Mouse (Mus musculus) monocyte, adult 5-6 weeks (primary cell): Measurements from ENCODE around the gene Mrpl35. TPM values are rescaled to one million over a fixed set of nuclear protein-coding genes. Genes with fewer than 3 reads are reported as not detected.
A peak's percentile ranks its signal among the peaks of the same experiment; 100 is the strongest.
"Not testable (repeated sequence)": the region's sequence is repeated elsewhere in the genome, so short reads cannot be mapped to it uniquely, and the experiment has no call there.

Experiments used
- ATAC-seq: fragments of 153-309, 156-312 bp; replicated peaks from 2 replicates; pipeline ENCODE4 v1.8.0; 2017; ENCODE audit warnings: mild to moderate bottlenecking; ENCODE audit not compliant: low TSS enrichment, insufficient number of reproducible peaks, severe bottlenecking, poor library complexity, low FRiP score
- total RNA-seq: library from RNA; stranded (forward); fragments of 200-1000, 200-491, 200-594 nt; gene quantifications from 3 replicates; pipeline ENCODE4 v1.2.3, GENCODE M21; 2017

Mrpl35 gene
- total RNA-seq = 9.6 to 29.0 TPM (median 17.5 TPM) in 3 replicates

DNA sequence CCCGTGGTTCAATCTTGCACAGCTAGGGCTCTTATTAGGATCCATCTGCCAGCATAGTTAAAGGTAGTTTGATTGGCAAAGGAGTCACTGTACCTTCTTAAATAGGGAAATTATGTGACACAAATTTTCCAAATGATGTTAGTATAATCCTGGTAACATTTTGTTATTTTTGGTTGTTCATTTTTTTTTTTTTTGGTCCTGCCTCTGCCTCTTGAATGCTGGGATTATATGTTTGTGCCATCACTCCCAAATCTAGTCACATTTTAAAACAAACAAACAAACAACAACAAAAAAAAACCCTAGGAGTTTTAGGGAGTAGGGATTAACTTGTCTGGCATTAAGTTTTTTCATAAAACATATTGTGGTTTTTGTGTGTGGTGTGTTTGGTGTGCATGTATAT, at the start of gene Mrpl35:
Gene Mrpl35 (minus strand): TSS at position 101 of the 400 bp plus-strand sequence.
- ATAC-seq = no peak

DNA sequence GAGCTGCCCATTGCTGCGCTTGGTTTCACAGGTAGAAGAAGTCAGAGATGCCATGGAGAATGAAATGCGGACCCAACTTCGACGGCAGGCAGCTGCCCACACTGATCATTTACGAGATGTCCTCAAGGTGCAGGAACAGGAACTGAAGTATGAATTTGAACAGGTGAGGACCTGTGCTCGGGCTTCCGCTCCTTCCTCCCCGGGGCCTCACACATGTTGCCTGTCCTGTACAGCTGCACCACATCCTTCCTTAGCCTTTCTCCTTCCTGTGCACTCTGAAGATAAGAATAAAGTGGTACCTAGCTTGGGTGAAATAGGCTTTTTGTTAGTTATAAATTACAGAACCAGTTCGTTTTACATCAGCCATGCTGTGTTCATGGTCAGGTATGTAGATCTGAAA, 44.6 kb upstream of the Mrpl35 start:
- ATAC-seq = no peak

DNA sequence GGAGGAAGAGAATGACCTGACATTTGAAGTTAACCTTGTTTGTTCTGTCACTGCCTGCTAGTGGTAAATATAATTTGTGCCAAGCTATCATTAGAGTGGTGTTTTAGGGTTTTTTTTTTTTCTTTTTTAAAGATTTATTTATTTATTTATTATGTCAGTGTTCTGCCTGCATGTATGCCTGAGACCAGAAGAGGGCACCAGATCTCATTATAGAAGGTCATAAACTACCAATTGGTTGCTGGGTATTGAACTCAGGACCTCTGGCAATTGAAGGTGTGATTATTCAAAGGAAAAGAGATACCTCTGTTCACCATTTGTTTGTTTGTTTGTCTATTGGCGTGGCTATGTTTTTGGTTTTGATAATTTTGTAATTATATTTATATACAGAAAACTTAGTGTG, 42.0 kb upstream of the Mrpl35 start:
- no peak for ATAC-seq

DNA sequence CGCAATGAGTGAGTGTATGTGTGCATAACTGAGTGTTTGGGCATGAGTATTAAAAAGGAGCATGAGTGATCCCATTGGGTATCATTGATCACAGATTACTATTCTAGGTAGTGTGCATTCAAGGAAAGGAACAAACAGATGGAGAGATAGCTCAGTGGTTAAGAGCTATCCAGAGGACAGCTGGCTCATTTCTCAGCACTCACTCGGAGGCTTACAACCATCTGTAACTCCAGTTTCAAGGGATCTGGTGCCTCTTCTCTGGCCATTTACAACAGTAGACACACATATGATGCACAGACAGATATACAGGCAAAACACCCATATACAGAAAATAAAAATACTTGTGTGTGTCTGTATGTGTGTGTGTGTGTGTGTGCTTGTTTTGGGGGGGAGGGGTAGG, 41.0 kb upstream of the Mrpl35 start:
- ATAC-seq = no peak

DNA sequence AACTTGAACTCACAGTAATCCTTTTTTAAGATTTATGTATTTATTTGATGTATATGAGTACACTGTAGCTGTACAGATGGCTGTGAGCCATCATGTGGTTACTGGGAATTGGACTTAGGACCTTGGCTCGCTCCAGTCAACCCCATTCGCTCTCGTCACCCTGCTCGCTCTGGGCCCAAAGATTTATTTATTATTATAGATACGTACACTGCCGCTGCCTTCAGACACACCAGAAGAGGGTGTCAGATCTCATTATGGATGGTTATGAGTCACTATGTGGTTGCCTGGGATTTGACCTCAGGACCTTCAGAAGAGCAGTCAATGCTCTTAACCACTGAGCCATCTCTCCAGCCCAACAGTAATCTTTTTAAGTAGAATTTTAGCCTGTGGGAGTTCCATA, 20.1 kb upstream of the Mrpl35 start:
- ATAC-seq = not testable (repeated sequence)

DNA sequence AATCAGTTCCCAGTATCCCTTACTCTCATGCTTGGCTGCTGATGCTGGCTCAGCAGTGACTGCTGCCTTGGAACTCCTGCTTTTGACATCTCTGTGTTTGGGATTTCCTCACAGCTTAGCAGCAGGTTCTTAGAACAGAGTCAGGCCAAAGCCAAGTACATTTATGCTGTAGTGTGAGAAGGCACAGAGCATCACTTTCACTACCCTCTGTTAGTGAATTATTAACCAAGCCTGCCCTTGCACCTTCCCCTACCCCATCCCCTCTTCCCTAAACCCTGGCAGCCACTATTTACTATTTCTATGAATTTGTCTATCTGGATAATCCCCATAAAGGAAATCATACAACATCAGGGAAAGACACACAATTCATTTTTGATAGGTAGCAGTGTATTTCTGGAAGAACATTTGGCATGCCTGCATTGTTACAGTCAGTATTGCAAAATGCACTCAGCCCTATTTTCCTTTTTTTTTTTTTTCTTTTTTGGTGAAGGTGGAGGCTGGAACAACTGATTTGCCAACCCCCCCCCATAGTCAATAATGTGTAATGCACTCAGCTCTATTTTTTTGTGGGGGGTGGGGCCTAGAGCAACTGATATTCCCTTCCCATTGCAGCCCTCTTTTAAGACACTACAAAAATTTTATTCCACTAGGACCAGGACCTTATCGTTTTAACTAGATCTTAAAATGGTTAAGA, 14.0 kb upstream of the Mrpl35 start:
- no peak for ATAC-seq

DNA sequence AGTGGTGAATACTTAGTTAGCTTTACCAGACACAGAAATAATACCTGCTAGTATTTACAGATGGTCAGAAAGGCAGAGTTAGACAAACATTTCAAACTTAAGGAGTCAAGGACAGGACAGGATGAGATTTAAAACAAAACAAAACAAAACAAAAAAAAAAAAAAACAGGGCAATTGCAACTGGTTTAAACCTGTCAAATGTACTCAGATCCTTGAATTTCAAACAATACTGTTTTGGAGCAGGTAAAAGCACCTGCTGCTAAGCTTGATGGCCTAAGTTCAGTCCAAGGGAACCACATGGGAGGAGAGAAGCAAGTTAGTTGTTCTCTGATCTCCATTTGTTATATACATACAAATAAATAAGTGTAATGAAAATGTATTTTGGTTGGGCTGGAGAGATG, 13.0 kb upstream of the Mrpl35 start:
- no peak for ATAC-seq

DNA sequence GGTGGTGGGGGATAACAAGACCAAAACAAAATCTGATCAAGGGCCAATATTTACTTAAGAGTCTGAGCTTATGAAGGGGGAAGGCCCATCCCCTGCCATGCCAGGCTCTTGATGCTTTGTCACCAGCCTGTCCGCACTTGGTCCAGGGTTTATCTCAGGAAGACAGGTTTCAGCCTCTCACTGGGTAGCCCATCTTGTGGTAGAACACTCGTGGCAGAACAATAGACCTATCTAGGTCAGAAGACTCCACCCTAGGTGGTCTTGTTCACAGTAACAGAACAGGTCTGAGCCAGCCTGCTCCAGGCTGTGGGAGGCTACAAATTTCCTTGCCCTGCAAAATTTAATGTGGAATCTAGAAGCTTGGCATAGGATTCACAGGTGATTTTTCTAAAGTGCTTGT, 10.0 kb upstream of the Mrpl35 start:
- ATAC-seq = no peak

DNA sequence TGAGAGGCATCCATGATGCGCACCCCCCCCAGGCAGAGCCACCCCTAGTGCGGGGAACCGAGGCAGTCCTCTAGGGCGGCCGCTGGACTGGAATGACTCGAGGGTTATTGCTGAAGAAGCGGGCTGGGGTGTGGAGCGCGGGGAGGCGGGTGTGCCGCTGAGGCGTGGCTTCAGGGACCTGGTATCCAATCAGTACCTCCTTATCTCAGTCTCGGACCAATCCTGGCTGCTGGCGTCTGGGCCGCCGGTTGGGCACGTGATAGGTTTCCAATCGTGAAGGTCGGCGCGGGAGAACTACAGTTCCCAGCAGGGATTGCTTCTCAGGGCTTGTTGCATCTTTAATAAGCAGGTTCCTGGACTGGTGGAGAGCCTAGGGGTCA, 4.8 kb upstream of the Mrpl35 start:
- peak; percentile 95 for ATAC-seq

DNA sequence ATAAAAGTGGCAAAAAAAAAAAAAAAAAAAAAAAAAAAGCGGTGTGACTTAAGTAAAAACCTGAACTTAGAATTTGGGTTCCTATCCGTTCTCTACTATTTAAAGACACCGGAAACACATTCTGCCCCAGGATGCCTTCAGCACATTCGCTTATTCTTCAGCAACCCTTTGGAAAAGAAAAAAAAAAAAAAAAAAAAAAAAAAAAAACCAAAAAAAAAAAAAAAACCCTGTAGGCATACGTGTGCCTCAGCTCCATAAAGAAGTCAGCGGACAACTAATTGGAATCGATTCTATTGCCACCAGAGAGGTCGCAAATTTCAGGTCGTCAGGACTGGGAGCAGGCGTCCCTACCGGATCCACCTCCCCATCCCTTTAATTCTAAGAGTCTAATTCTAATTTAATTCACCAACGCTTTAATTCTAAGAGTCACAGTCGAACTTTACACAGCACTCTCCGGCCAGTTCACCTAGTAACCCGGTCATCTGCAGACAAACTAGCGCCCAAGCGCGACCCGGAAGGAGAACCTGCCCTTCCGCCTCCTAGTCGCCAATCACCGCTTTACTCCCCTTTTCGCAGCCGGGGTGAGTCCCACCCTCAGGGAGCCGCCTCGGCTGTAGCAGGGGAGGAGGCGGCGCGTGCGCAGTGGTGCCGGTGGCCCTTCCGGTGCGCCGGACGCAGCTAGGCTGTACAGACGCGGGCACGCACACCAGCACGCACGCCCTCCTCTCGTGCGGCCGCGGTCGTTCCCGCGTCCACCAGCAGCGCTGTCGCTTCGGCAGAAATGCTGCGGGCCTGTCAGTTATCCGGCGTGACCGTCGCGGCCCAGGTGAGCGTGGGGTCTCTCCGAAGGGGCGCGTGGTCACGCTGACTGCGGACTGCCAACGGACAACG, 4.2 kb upstream of the Mrpl35 start, which contains the start of gene Immt:
Gene Immt (plus strand): TSS at position 642 of the 891 bp plus-strand sequence.
- ATAC-seq = peak; percentile 94

DNA sequence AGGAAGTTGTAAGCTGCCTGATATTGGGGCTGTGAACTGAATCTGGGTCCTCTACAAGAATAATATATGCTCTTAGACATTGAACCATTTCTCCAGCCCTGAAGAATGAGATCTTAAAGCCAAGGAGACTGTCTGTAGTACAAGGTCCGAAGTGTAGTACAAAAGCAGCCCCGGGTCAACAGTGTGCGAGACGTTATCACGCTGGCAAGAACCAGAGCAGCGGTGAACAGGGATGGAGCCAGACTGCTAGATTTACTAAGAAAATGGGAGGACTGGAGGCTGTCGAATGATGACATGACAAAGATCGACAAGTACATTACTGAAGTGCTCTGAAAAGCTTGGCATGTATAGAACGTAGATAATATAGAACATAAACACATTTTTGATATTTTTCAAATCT, 3.0 kb upstream of the Mrpl35 start:
- no peak for ATAC-seq

DNA sequence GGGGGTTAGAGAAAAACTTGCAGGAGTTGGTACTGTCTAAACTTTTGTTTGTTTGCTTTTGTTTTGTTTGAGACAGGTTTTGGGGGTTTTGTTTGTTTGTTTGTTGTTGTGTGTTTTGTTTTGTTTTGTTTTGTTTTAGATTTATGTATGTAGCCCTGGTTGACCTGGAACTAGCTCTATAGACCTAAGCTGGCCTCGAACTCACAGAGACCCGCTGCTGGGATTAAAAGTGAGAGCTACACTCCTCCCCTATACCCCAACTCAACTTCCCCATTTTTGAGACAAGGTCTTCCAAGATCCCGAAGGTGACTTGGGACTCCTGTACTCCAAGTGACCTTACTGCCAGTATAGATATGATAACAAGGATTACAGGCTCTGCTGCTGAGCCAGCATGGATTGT, 2.8 kb downstream of the Mrpl35 start:
- no peak for ATAC-seq

DNA sequence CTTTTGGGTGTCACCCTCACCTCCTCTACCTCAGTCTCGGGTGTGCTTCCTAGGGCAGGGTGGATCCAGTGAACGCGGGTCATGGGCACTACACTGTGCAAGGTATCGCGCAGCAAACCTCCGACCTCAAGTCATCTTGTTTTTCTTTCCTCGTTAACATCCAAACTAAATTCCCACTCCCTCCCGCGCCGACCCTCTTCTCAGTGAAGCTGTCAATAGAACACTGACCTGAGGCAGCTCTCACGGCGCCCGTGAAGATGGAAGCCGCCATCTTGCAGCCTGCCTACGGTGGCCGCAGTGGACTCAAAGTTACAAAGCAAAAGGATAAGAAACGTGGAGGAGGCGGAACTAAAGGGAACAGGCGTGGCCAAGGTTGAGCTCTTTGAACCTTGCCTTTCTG, 3.3 kb downstream of the Mrpl35 start:
- peak; percentile 99 for ATAC-seq

DNA sequence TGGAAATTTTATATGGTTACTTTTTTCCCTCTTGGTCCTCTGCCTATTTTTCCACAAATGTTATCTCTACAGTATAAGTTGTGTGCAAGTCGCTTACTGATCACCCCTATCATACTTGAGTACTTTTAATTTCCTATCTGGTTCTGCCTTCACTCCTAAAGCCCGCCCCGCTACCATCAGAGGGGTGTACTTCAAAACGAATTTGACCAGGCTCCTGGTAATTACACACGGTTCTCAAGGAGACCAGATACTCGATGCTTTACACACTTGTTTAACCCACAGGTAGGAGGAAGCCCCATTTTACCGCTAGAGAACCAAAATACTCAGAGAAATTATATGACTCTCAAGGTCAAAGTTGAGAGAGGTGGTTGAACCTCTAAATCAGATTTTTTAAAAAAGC, 3.7 kb downstream of the Mrpl35 start:
- no peak for ATAC-seq

DNA sequence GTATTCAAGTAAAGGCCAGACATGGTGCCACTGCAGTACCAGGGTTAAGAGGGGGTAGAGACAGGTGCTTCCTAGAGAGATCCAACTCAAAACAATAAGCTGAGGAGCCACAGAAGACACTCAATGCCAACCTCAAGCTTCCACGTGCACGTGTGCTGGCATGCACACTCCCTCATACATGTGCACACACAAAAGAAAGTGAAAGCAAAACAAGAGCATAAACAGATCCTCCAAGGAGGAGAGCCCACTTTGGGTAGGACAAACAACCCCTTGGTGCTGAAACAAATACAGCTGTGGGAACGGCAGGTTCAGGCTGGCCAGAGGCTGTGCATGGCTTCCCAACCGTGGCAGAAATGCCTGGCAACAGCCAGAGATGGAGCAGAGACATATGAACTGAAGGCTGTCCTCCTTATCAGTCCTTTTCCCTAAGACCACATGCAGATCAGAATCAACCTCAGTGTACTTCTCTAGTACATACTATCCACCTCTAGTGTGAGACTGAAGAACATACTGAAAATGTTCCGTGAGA, 6.9 kb downstream of the Mrpl35 start:
- no peak for ATAC-seq

DNA sequence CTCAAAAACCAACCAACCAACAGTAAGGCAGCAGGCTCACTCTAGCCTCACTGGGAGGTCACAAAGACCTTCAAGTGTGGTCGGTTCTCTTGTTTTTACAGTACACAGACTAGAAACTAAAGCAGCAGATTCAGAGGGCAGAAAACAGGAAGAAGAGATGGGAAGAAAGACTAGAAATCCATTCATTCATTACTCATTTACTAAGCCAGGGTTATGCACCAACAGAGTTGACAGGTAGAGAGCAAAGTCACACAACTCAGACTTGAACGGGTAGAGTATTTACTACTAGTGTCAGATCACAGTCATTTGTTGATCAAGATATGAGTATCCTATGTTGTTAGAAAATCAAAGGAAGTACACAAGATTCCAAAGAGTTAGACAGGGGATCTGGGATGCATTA, 13.9 kb downstream of the Mrpl35 start:
- no peak for ATAC-seq

DNA sequence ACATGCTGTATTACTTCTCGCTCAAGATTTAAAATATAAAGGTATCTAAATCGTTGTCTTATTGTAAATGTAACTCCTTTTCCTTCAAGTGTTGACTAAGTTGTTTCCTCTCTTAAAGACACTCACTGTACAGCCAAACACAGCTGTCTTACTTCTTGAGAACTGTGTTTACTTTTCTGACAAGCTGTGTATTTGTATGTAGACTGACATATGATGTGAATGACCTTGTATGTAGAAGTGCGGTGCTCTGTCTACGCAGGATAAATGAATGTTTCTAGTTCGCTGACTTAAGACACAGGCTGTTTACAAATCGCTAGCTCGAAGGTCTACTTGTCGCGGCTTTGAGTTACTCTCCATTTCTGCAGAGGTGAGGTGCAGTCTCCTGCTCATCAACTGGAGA, 16.9 kb downstream of the Mrpl35 start:
- ATAC-seq = no peak

DNA sequence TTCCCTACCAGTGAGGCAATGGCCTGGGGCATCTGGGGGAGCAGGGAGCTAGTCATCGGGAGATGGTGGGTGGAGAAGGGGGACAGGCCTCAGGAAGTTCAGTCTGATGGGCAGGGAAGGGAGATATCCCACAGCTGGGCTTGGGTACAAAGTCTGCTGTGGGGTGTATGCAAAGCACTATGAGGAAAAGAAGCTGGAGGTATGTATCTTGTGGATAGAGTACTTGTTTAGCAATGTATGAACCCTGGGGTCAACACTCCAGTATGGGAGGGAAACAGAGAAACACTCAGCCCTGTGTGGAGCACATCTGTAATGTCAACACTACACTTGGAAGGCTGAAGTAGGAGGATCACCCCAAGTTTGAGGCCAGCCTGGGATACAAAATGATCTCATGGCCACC, 20.1 kb downstream of the Mrpl35 start:
- no peak for ATAC-seq

DNA sequence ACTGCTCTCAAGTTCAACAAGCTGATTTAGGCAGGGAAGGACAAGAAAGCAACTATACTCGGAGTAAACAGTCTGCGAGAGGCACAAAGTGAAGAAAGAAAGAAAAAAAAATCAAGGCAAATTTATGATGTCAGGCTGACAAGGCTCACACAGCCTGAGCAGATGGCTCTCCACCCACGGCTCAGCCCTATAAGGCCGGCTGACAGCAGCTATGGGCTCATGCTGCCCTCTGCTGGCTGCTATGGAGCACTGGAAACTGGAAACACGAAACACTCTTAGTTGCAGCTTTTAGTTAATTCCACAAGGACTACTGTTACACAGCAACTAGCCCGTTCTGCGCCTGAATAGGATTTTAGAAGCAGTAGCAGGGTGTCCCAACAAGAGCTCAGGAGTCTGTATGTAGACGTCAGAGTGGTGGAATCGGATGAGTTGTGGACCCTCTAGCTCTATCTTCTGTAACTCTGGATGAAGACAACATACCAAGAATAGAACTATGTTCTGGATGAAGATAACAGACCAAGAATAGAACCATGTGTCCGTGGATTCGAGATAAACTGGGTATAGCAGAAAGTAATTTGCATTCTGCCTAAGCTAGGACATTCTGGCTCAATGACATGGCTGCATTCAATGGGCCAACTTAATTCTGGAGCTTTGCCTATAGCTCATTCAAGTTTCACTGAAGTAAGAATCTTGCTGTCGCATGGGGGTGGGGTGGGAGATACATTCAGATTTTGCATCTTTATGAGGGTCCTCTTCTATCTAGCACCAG, 22.5 kb downstream of the Mrpl35 start:
- ATAC-seq = peak; percentile 81
